Mouse (Mus musculus) cortical plate, adult 2 months (tissue): ENCODE data around the gene Slc38a1.

ENCODE experiments used
- CTCF ChIP-seq: fragments of 200-500 bp; IDR thresholded peaks from 2 replicates; pipeline ENCODE4 v1.5.1; 2011; ENCODE audit warnings: mild to moderate bottlenecking, control low read depth, low read length; ENCODE audit not compliant: insufficient read depth; ENCODE audit errors: extremely low read depth
- POLR2A ChIP-seq: fragments of 200-500 bp; IDR thresholded peaks from 2 replicates; pipeline ENCODE4 v1.6.1; 2011; ENCODE audit warnings: mild to moderate bottlenecking, low read length, control low read depth; ENCODE audit not compliant: insufficient read depth; ENCODE audit errors: extremely low read depth

GRCm38 (mm10) chr15:96674089-96674488 lies 31.4 kb upstream of the Slc38a1 start:
- TF ChIP-seq POLR2A (no peak), CTCF (no peak)
